Mouse (Mus musculus) kidney, embryonic 16.5 days (tissue): ENCODE measurements around the gene Tmem135. TPM values are rescaled to one million over a fixed set of nuclear protein-coding genes. Genes with fewer than 3 reads are reported as not detected.
A peak's percentile ranks its signal among the peaks of the same experiment; 100 is the strongest.
"Not testable (repeated sequence)": the region's sequence is repeated elsewhere in the genome, so short reads cannot be mapped to it uniquely, and the experiment has no call there.

Source experiments
- ATAC-seq: fragments of 200-750 bp; cut with Nextera tagmentation; 2 replicates; pipeline ENCODE4 v1.8.0; 2017; ENCODE audit warnings: moderate TSS enrichment; ENCODE audit not compliant: low FRiP score, low TSS enrichment
- H3K27ac ChIP-seq: fragments of 300-500 bp; sonication (generic); 2 replicates; pipeline ENCODE4 v1.5.1; 2014; ENCODE audit warnings: low read length
- H3K27me3 ChIP-seq: fragments of 300-500 bp; sonication (generic); 2 replicates; pipeline ENCODE4 v1.6.1; 2014; ENCODE audit warnings: low read length, control low read depth, mixed read lengths; ENCODE audit not compliant: insufficient read depth
- H3K36me3 ChIP-seq: fragments of 300-500 bp; sonication (generic); 2 replicates; pipeline ENCODE4 v1.6.1; 2014; ENCODE audit warnings: low read length, control low read depth, mixed read lengths; ENCODE audit not compliant: insufficient read depth
- H3K4me1 ChIP-seq: fragments of 300-500 bp; sonication (generic); 2 replicates; pipeline ENCODE4 v1.6.1; 2014; ENCODE audit warnings: low read length, control low read depth, mixed read lengths; ENCODE audit not compliant: insufficient read depth
- H3K4me2 ChIP-seq: fragments of 300-500 bp; sonication (generic); replicated peaks from 2 replicates; pipeline ENCODE4 v1.6.1; 2014; ENCODE audit warnings: low read depth, low read length
- H3K4me3 ChIP-seq: fragments of 300-500 bp; sonication (generic); 2 replicates; pipeline ENCODE4 v1.5.1; 2014; ENCODE audit warnings: mild to moderate bottlenecking, low read length
- H3K9ac ChIP-seq: fragments of 300-500 bp; sonication (generic); replicated peaks from 2 replicates; pipeline ENCODE4 v1.6.1; 2014; ENCODE audit warnings: low read length
- H3K9me3 ChIP-seq: fragments of 300-500 bp; sonication (generic); 2 replicates; pipeline ENCODE4 v1.6.1; 2016; ENCODE audit warnings: low read length, control low read depth
- WGBS: fragments of 180-500 bp; shearing (Covaris S2); extraction: QIAGEN DNeasy Blood & Tissue Kit; methylation state at CpG from one replicate; pipeline ENCODE4 v1.1.7; 2014; 5-methylcytosine and 5-hydroxymethylcytosine counted together
- polyA plus RNA-seq: library from polyadenylated mRNA; unstranded; fragments of >200 nt; fragmentation: Nextera tagmentation; extraction: Ambion mirVana; gene quantifications from 2 replicates; pipeline ENCODE4 v1.2.1, GENCODE M21; 2015

The Tmem135 gene
- polyA plus RNA-seq, 1 experiment from 2014 or later = 37.6 TPM

GRCm38 (mm10) chr7:89270438-89270837, 133.6 kb downstream of the Tmem135 start:
- not testable (repeated sequence) for ATAC-seq, H3K4me1 ChIP-seq, H3K27me3 ChIP-seq, H3K9ac ChIP-seq, H3K9me3 ChIP-seq, H3K4me2 ChIP-seq, H3K27ac ChIP-seq, H3K4me3 ChIP-seq
- H3K36me3 ChIP-seq = peaks cover 11% of the 10 kb centered on the region; the same call in 1 of the 2 replicates

- 0 out of 2 replicates have a peak, but pooled peaks cover 4% of the 10 kb centered on the region for H3K4me1 ChIP-seq
- no peak overlapping the region for H3K4me2 ChIP-seq
- H3K4me3 ChIP-seq = no peak overlapping the region
- H3K27me3 ChIP-seq = no peaks in the 10 kb centered on the region
- H3K27ac ChIP-seq = no peak overlapping the region
- peaks cover 4% of the 10 kb centered on the region; the same call in 1 of the 2 replicates for H3K9me3 ChIP-seq
- H3K36me3 ChIP-seq = peaks cover 11% of the 10 kb centered on the region; the same call in 1 of the 2 replicates
- ATAC-seq = no peak
- 84% methylated on average over 6 of the region's 6 CpGs for WGBS
- no peak overlapping the region for H3K9ac ChIP-seq
Observed at GRCm38 (mm10) chr7:89269826-89270225, 134.2 kb downstream of the Tmem135 start.

- Histone ChIP-seq H3K27me3 (no peaks in the 10 kb centered on the region), H3K36me3 (peaks cover 6% of the 10 kb centered on the region; the same call in 1 of the 2 replicates), H3K4me2 (no peak overlapping the region), H3K9me3 (no peaks in the 10 kb centered on the region), H3K27ac (no peak overlapping the region), H3K4me3 (no peak overlapping the region), H3K4me1 (0 out of 2 replicates have a peak, but pooled peaks cover 4% of the 10 kb centered on the region), H3K9ac (no peak overlapping the region)
- no peak for ATAC-seq
- WGBS = 79% methylated on average over 1 of the region's 1 CpGs
Observed at GRCm38 (mm10) chr7:89267542-89267941, 136.5 kb downstream of the Tmem135 start.

GRCm38 (mm10) chr7:89266017-89266760, 137.8 kb downstream of the Tmem135 start:
- WGBS = 74% methylated on average over 7 of the region's 7 CpGs
- Histone ChIP-seq H3K9me3 (no peaks in the 10 kb centered on the region), H3K9ac (no peak overlapping the region), H3K4me3 (no peak overlapping the region), H3K4me1 (0 out of 2 replicates have a peak, but pooled peaks cover 4% of the 10 kb centered on the region), H3K27ac (no peak overlapping the region), H3K36me3 (peaks cover 4% of the 10 kb centered on the region; the same call in 1 of the 2 replicates), H3K4me2 (no peak overlapping the region), H3K27me3 (no peaks in the 10 kb centered on the region)
- ATAC-seq = 0 out of 2 replicates have a peak, but pooled peaks have one; percentile 70

GRCm38 (mm10) chr7:89260966-89261365, 143.1 kb downstream of the Tmem135 start:
- ATAC-seq = no peak
- no peaks in the 10 kb centered on the region for H3K36me3 ChIP-seq
- H3K4me2 ChIP-seq = no peak overlapping the region
- no peaks in the 10 kb centered on the region for H3K9me3 ChIP-seq
- H3K27me3 ChIP-seq = no peaks in the 10 kb centered on the region
- H3K4me1 ChIP-seq = no peaks in the 10 kb centered on the region; the same call in 1 of the 2 replicates
- H3K4me3 ChIP-seq = no peak overlapping the region
- H3K9ac ChIP-seq = no peak overlapping the region
- H3K27ac ChIP-seq = no peak overlapping the region

- 23% methylated on average over 2 of the region's 2 CpGs for WGBS
- Histone ChIP-seq H3K27me3 (no peaks in the 10 kb centered on the region), H3K36me3 (no peaks in the 10 kb centered on the region), H3K9me3 (no peaks in the 10 kb centered on the region), H3K4me3 (no peak overlapping the region), H3K9ac (no peak overlapping the region), H3K27ac (no peak overlapping the region), H3K4me2 (no peak overlapping the region), H3K4me1 (no peaks in the 10 kb centered on the region; the same call in 1 of the 2 replicates)
- no peak for ATAC-seq
Observed at GRCm38 (mm10) chr7:89258832-89259231, 145.2 kb downstream of the Tmem135 start.

- Histone ChIP-seq H3K4me2 (no peak overlapping the region), H3K4me3 (no peak overlapping the region), H3K27me3 (no peaks in the 10 kb centered on the region), H3K27ac (no peak overlapping the region), H3K9ac (no peak overlapping the region), H3K4me1 (no peaks in the 10 kb centered on the region; the same call in 1 of the 2 replicates), H3K36me3 (no peaks in the 10 kb centered on the region), H3K9me3 (no peaks in the 10 kb centered on the region)
- 45% methylated on average over 4 of the region's 4 CpGs for WGBS
- no peak for ATAC-seq
Observed at GRCm38 (mm10) chr7:89257871-89258502, 146.0 kb downstream of the Tmem135 start.

- no peak for ATAC-seq
Observed at GRCm38 (mm10) chr7:89253772-89254171, 150.2 kb downstream of the Tmem135 start.

GRCm38 (mm10) chr7:89253317-89253716, 150.7 kb downstream of the Tmem135 start:
- Histone ChIP-seq H3K27ac (no peak overlapping the region), H3K9ac (no peak overlapping the region), H3K36me3 (no peaks in the 10 kb centered on the region), H3K9me3 (no peaks in the 10 kb centered on the region), H3K4me1 (peaks cover 5% of the 10 kb centered on the region), H3K4me3 (no peak overlapping the region), H3K27me3 (no peaks in the 10 kb centered on the region), H3K4me2 (no peak overlapping the region)
- no peak for ATAC-seq
- 47% methylated on average over 2 of the region's 2 CpGs for WGBS

More at GRCm38 (mm10) chr7:89253772-89254171, 150.2 kb downstream of the Tmem135 start:
- no peak overlapping the region for H3K9ac ChIP-seq
- no peaks in the 10 kb centered on the region for H3K36me3 ChIP-seq
- no peak overlapping the region for H3K27ac ChIP-seq
- no peak overlapping the region for H3K4me2 ChIP-seq
- WGBS = 76% methylated on average over 3 of the region's 3 CpGs
- H3K4me3 ChIP-seq = no peak overlapping the region
- no peaks in the 10 kb centered on the region for H3K9me3 ChIP-seq
- H3K27me3 ChIP-seq = no peaks in the 10 kb centered on the region
- peaks cover 3% of the 10 kb centered on the region for H3K4me1 ChIP-seq
